Mouse (Mus musculus): ENCODE measurements around the gene Ugt3a1.
"Not testable (repeated sequence)": the region's sequence is repeated elsewhere in the genome, so short reads cannot be mapped to it uniquely, and the experiment has no call there.

Ugt3a1 gene

GRCm38 (mm10) chr15:9276838-9277295 lies at the start of gene Ugt3a1:
Ugt3a1 (plus strand) TSS chr15:9276888.
- DNase-seq (ENCODE audit: low spot score) = no peak

GRCm38 (mm10) chr15:9230917-9231316 lies 45.8 kb upstream of the Ugt3a1 start:
- DNase-seq (ENCODE audit: low spot score) = not testable (repeated sequence)

- no peak for DNase-seq (ENCODE audit: low spot score)
These were observed 30.3 kb upstream of the Ugt3a1 start for GRCm38 (mm10) chr15:9246345-9246744.

GRCm38 (mm10) chr15:9252891-9253290 lies 23.8 kb upstream of the Ugt3a1 start:
- no peak for DNase-seq (ENCODE audit: low spot score)

- no peak for DNase-seq (ENCODE audit: low spot score)
These were observed 16.1 kb upstream of the Ugt3a1 start for GRCm38 (mm10) chr15:9260621-9261020.

- DNase-seq (ENCODE audit: low spot score) = no peak
These were observed 4.8 kb upstream of the Ugt3a1 start for GRCm38 (mm10) chr15:9271876-9272275.

GRCm38 (mm10) chr15:9279026-9279425 lies 2.3 kb downstream of the Ugt3a1 start:
- DNase-seq (ENCODE audit: low spot score) = no peak

- DNase-seq (ENCODE audit: low spot score) = no peak
These were observed 2.9 kb downstream of the Ugt3a1 start for GRCm38 (mm10) chr15:9279596-9279995.

- DNase-seq (ENCODE audit: low spot score) = no peak
These were observed 6.5 kb downstream of the Ugt3a1 start for GRCm38 (mm10) chr15:9283165-9283564.

- DNase-seq (ENCODE audit: low spot score) = no peak
These were observed 13.0 kb downstream of the Ugt3a1 start for GRCm38 (mm10) chr15:9289660-9290059.

GRCm38 (mm10) chr15:9305978-9306692 lies 29.4 kb downstream of the Ugt3a1 start:
- no peak for DNase-seq (ENCODE audit: low spot score)

- DNase-seq (ENCODE audit: low spot score) = no peak
These were observed 57.9 kb downstream of the Ugt3a1 start for GRCm38 (mm10) chr15:9334596-9334995.

GRCm38 (mm10) chr15:9335341-9335740 lies 58.7 kb downstream of the Ugt3a1 start, which contains the start of gene Ugt3a2:
Ugt3a2 (plus strand) TSS chr15:9335550.
- DNase-seq (ENCODE audit: low spot score) = no peak

- no peak for DNase-seq (ENCODE audit: low spot score)
These were observed 59.9 kb downstream of the Ugt3a1 start for GRCm38 (mm10) chr15:9336616-9337015.

- no peak for DNase-seq (ENCODE audit: low spot score)
These were observed 60.3 kb downstream of the Ugt3a1 start for GRCm38 (mm10) chr15:9337021-9337420.

- no peak for DNase-seq (ENCODE audit: low spot score)
These were observed 72.1 kb downstream of the Ugt3a1 start for GRCm38 (mm10) chr15:9348739-9349138.

- no peak for DNase-seq (ENCODE audit: low spot score)
These were observed 86.1 kb downstream of the Ugt3a1 start for GRCm38 (mm10) chr15:9362801-9363200.

All from layer of hippocampus, adult 11-12 months (tissue).